Mouse (Mus musculus) embryonic fibroblast, embryonic 13.5 days (primary cell): ENCODE results near the gene Kpna1.

Source experiments
- CTCF ChIP-seq: IDR thresholded peaks from 2 replicates; pipeline ENCODE4 v1.5.1; 2011; ENCODE audit warnings: mild to moderate bottlenecking, control low read depth, low read length, moderate library complexity, borderline replicate concordance; ENCODE audit not compliant: insufficient read depth
- POLR2A ChIP-seq: IDR thresholded peaks from 2 replicates; pipeline ENCODE4 v1.6.1; 2011; ENCODE audit warnings: low read depth, mild to moderate bottlenecking, control low read depth, low read length, moderate library complexity

GRCm38 (mm10) chr16:35993316-35993715 lies 14.8 kb downstream of the Kpna1 start:
- no peak for TF ChIP-seq POLR2A
- no peak for TF ChIP-seq CTCF
